Mouse (Mus musculus): ENCODE measurements around the gene Gm17949.
A peak's percentile ranks its signal among the peaks of the same experiment; 100 is the strongest.

Gm17949 gene

DNA sequence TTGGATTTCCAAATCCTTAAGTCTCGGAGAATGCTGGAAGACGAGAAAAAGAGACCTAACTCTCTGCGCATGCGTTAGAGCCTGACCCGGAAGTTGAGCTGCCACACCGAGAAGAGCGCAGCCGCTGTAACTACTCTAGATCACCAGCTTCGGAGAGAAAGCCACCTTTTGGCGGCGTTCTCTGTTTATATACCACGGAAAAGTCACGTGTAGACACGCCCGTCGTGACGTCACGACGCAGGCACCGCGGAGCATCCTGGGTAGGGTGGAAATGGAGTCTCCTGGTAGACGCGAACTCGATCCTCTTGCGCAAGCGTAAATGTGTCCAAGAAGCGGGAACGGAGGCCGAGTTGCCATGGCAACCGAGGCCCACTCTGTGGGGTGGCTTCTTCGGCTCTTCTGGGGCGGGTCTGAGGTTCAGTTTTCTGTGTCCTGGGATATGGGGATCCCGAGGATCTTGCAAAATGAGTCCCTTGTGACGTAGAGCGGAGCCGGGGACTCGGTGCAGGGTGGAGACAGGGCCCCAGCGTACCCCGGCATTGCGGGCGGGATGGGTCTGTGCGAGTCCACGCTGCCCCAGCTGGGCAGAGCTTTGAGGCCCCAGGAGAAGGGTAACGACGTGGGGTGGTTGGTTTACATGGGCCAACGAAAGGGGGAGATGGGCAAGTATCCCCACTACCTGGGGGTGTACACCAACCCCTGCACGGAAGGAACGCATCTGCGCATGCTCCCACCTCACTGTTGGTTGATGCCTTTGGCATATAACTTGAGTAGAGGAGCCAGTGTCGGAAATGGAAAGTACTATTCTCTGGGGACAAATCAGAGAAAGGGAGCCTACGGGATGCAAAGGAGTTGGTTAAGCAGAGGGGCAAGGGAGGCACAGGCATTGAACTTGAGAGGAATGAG is at the start of gene Gm17949, which contains the start of gene Gtf2f1:
Gm17949 (plus strand) TSS at position 234 of the 906 bp plus-strand sequence.
Gtf2f1 (minus strand) TSS at position 53 of the 906 bp plus-strand sequence.
- DNase-seq: peak; percentile 97

- no peak for DNase-seq
Measured at GRCm38 (mm10) chr17:56961880-56962279, 49.4 kb upstream of the Gm17949 start.

GRCm38 (mm10) chr17:56962642-56963405 is 48.4 kb upstream of the Gm17949 start:
- no peak for DNase-seq

DNA sequence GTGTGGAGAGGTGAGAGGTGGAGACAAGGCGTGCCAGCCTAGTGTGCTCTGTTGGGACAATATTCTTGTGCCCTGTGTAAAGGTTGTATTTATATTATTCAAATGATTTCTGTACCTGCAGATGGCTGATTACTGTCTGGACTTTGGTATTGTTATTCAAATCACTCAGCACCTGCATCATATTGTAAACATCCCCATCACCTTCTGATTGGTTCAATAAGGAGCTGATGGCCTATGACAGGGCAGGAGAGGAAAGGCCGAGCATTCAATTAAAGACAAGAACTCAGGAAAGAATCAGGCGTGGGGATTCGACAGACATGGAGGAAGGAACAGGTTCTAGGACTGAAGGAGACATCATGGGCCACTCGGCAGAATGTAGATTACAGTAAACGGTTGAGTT is 47.6 kb upstream of the Gm17949 start:
- no peak for DNase-seq

- no peak for DNase-seq
Measured at GRCm38 (mm10) chr17:56969321-56969720, 41.9 kb upstream of the Gm17949 start.

DNA sequence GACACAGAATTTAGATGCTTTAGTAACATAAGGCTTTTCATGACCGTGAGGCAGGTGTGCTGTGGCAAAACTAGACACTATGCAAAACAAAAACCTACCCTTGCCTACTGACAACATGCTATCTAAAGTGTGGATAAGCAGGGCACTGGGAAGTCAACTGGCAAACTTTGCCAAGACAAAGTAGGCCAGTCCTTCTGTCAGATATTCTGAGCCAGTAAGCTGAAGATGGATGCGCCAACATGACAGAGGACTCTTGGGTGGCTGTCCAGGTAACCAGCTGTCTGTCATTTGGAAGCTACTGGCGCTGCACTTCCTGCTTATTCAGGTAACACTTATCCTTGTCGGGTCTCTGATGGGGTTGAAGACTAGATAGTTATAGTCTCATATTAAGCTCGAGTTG is 41.2 kb upstream of the Gm17949 start:
- DNase-seq: no peak

DNA sequence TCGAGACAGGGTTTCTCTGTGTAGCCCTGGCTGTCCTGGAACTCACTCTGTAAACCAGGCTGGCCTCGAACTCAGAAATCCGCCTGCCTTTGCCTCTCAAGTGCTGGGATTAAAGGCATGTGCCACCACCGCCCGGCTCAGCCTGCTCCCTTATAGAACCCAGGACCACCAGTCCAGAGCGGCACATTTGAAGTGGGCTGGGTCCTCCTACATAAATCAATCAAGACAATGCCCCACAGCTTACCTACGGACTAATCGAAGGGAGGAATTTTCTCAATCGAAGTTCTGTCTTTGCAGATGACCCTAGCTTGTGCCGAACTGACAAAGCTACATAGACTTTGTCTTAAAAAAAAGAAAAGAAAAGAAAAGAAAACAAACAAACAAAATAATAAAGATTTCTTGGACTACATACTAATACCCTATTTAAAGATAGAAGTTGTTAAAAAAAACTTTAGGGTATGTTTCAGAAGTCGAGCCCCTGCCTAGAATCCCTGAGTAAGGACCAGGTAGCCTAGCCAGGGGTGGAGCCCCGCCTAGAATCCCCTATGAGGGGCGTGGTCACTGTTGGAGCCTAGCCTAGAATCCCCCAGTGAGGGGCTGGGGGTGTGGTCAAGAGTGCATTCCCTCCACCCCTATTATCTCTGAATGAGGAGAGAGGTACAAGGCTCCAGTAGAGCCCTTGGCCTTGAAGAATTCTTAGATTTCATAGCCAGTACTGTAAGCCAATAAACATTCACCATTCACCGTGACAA is 37.1 kb upstream of the Gm17949 start:
- DNase-seq: no peak

- DNase-seq: no peak
Measured at GRCm38 (mm10) chr17:56974708-56975240, 36.5 kb upstream of the Gm17949 start.

DNA sequence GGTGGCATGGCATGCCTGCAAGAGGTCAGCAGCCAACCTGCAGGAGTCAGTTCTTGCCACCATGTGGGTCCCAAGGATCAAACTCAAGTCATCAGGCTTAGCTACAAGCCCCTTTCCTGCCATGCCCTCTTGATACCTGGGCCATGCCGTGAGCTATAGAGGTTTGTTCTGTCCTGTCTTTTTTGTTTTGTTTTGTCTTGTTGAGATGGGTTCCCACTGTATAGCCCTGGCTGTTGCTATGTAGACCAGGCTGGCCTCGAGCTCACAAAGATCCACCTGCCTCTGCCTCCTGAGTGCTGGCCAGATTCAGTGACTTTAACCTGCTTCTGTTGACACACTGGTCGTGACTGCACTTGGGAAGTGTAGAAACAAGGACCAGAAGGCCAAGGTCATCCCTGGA is 35.9 kb upstream of the Gm17949 start:
- no peak for DNase-seq

GRCm38 (mm10) chr17:56976531-56977390 is 34.5 kb upstream of the Gm17949 start:
- DNase-seq: no peak

- no peak for DNase-seq
Measured at GRCm38 (mm10) chr17:56979524-56979923, 31.7 kb upstream of the Gm17949 start.

GRCm38 (mm10) chr17:56981049-56981448 is 30.2 kb upstream of the Gm17949 start:
- DNase-seq: no peak

- DNase-seq: no peak
Measured at GRCm38 (mm10) chr17:56982013-56982412, 29.3 kb upstream of the Gm17949 start, which contains the start of gene Acer1. Acer1 (minus strand) TSS chr17:56982126.

- DNase-seq: no peak
Measured at GRCm38 (mm10) chr17:56984886-56985285, 26.4 kb upstream of the Gm17949 start.

- DNase-seq: no peak
Measured at GRCm38 (mm10) chr17:56985656-56986055, 25.6 kb upstream of the Gm17949 start.

DNA sequence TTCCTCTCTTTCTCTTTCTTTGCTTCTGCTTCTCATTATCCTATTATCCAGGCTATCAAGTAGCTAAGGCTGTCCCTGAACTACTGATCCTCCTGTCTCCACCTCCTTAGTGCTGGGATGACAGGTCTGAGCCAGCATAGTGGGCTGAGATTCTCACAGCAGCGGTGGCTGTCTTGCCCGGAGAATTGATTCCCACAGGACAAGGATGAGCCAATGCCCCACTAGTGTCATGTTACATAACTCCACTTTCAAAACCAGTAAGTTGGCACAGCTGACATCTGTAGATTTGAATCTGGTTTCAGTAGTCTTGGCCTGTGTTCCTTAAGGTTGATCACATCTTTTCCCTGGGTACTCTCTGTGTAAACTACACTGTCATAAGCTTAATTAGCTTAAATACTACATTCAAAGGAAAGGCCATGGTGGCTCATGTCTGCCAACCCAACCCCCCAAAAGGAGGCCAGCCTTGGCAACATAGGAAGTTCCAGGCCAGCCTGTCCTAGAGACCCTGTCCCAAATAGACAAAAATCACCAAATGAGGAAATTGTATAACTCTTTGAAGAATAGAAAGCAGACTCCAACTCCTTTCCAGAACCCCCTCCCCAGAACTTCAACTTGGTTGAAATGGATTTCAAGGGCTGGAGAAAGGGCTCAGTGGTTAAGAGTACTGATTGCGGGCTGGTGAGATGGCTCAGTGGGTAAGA is 25.0 kb upstream of the Gm17949 start:
- no peak for DNase-seq

DNA sequence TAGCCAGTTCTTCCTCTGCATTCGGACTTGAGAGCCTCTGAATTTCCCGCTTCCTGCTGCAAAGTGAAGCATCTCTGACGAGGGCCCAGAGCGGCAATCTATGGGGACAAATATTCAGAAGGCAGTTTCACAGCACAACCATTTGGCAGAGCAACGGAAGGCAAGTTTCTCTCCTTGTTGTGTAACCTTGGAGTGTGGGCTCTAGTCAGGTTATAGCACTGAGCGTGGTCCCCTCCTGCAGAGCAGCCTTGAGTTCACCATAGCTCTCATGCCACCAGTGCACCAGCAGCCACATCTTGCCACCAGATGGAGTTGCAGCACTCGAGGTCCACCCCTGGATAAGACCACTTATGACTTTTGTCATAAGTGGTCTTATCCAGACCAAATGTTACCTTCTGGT is 22.8 kb upstream of the Gm17949 start:
- DNase-seq: no peak

DNA sequence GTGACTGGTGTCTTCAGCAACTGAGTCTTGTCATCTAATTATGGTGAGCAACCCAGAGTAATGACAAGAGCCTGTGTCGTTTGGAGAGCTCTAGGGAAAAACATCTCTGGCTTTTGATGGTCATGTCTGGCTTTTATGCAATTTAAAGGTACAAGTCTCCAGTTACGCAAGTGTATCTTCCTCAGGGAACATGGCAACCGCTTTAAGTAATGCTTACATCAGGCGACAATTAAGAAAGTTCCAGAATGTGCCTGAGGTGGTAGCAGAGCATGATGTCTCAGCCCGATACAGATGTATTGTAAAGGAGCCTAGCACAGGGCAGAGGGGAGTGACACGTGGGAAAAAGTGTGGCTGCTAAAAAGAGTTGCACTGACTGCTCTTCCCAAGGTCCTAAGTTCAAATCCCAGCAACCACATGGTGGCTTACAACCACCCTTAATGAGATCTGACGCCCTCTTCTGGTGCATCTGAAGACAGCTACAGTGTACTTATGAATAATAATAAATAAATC is 22.3 kb upstream of the Gm17949 start:
- no peak for DNase-seq

- DNase-seq: peak; percentile 89
Measured at GRCm38 (mm10) chr17:56989467-56990114, 21.7 kb upstream of the Gm17949 start.

DNA sequence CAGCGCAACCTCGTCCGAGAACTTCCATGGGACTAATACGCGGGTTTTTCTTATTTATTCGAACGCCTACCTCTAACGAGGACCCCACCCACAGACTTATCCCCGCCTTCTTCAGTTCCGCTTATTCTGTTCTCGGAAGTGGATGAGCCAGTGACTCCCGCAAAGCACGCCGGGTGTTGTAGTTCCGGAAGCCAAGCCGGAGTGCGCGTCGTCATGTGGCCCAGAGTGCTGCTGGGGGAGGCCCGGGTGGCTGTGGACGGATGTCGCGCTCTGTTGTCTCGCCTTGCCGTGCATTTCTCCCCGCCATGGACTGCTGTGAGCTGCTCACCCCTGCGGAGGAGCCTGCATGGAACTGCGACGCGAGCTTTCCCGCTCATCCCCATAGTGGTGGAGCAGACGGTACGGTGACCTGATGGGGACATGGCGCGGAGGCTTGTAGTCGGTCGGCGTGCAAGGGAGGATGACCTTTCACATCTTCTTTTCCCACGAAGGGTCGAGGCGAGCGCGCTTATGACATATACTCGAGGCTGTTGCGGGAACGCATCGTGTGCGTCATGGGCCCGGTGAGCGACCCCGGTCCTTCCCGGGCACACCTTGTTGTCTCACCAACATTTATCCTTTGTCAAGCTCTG is 21.0 kb upstream of the Gm17949 start, which contains the start of gene Clpp:
Clpp (plus strand) TSS at position 191 of the 632 bp plus-strand sequence.
- peak; percentile 97 for DNase-seq

Data from layer of hippocampus, adult 9-11 months (tissue).